Mouse (Mus musculus): Measurements from ENCODE around the gene Tmem115.

Gene Tmem115

GRCm38 (mm10) chr9:107521711-107522399 is 11.9 kb upstream of the Tmem115 start:
- no peak for DNase-seq (ENCODE audit: low spot score in 2 of 2)

GRCm38 (mm10) chr9:107522400-107522711 is 11.4 kb upstream of the Tmem115 start:
- DNase-seq (ENCODE audit: low spot score in 2 of 2) = no peak

- DNase-seq (ENCODE audit: low spot score in 2 of 2) = peak; percentile 74 to 77
Observed at GRCm38 (mm10) chr9:107526198-107527026, 7.3 kb upstream of the Tmem115 start.

- no peak for DNase-seq (ENCODE audit: low spot score in 2 of 2)
Observed at GRCm38 (mm10) chr9:107534408-107535202, 860 bp downstream of the Tmem115 start.

GRCm38 (mm10) chr9:107538231-107538630 is 4.5 kb downstream of the Tmem115 start:
- DNase-seq (ENCODE audit: low spot score in 2 of 2) = no peak

- DNase-seq (ENCODE audit: low spot score in 2 of 2) = no peak
Observed at GRCm38 (mm10) chr9:107538711-107539110, 5.0 kb downstream of the Tmem115 start.

- no peak for DNase-seq (ENCODE audit: low spot score in 2 of 2)
Observed at GRCm38 (mm10) chr9:107539940-107540339, 6.2 kb downstream of the Tmem115 start.

- no peak for DNase-seq (ENCODE audit: low spot score in 2 of 2)
Observed at GRCm38 (mm10) chr9:107540420-107540819, 6.7 kb downstream of the Tmem115 start.

GRCm38 (mm10) chr9:107541005-107541404 is 7.3 kb downstream of the Tmem115 start:
- DNase-seq (ENCODE audit: low spot score in 2 of 2) = no peak

- DNase-seq (ENCODE audit: low spot score in 2 of 2) = peak; percentile 95
Observed at GRCm38 (mm10) chr9:107541474-107542351, 8.0 kb downstream of the Tmem115 start, which contains the start of the genes Cyb561d2 and Nprl2. TSS of gene Cyb561d2 (minus strand) at chr9:107542193. TSS of gene Nprl2 (plus strand) at chr9:107542226.

- no peak for DNase-seq (ENCODE audit: low spot score in 2 of 2)
Observed at GRCm38 (mm10) chr9:107542352-107542686, 8.6 kb downstream of the Tmem115 start.

- DNase-seq (ENCODE audit: low spot score in 2 of 2) = no peak
Observed at GRCm38 (mm10) chr9:107542721-107543120, 9.0 kb downstream of the Tmem115 start.

GRCm38 (mm10) chr9:107543299-107543698 is 9.6 kb downstream of the Tmem115 start:
- no peak for DNase-seq (ENCODE audit: low spot score in 2 of 2)

- DNase-seq (ENCODE audit: low spot score in 2 of 2) = no peak
Observed at GRCm38 (mm10) chr9:107544196-107544700, 10.5 kb downstream of the Tmem115 start.

GRCm38 (mm10) chr9:107544729-107545128 is 11.0 kb downstream of the Tmem115 start:
- no peak for DNase-seq (ENCODE audit: low spot score in 2 of 2)

- DNase-seq (ENCODE audit: low spot score in 2 of 2) = no peak
Observed at GRCm38 (mm10) chr9:107545199-107545598, 11.5 kb downstream of the Tmem115 start.

GRCm38 (mm10) chr9:107545602-107546001 is 11.9 kb downstream of the Tmem115 start:
- DNase-seq (ENCODE audit: low spot score in 2 of 2) = peak; percentile 79 to 81

- DNase-seq (ENCODE audit: low spot score in 2 of 2) = peak; percentile 89 to 90
Observed at GRCm38 (mm10) chr9:107547026-107547425, 13.3 kb downstream of the Tmem115 start, which contains the start of gene Zmynd10. TSS of gene Zmynd10 (plus strand) at chr9:107547298.

GRCm38 (mm10) chr9:107547957-107548356 is 14.2 kb downstream of the Tmem115 start:
- DNase-seq (ENCODE audit: low spot score in 2 of 2) = no peak

GRCm38 (mm10) chr9:107548820-107549219 is 15.1 kb downstream of the Tmem115 start:
- DNase-seq (ENCODE audit: low spot score in 2 of 2) = no peak
